Mouse (Mus musculus) stomach, postnatal 0 days (tissue): Measurements from ENCODE around the gene Abca13. TPM values are rescaled to one million over a fixed set of nuclear protein-coding genes. Genes with fewer than 3 reads are reported as not detected.
"Not testable (repeated sequence)": the region's sequence is repeated elsewhere in the genome, so short reads cannot be mapped to it uniquely, and the experiment has no call there.

Experiments
- ATAC-seq: fragments of 200-750 bp; cut with Nextera tagmentation; 2 replicates; pipeline ENCODE4 v1.8.0; 2017; ENCODE audit not compliant: low FRiP score, low TSS enrichment
- DNase-seq: peaks from one replicate; pipeline ENCODE4 v3.0.0-alpha.2; 2016; ENCODE audit warnings: low spot score
- H3K27ac ChIP-seq: fragments of 300-500 bp; sonication (generic); replicated peaks from 2 replicates; pipeline ENCODE4 v1.5.1; 2014; ENCODE audit warnings: mild to moderate bottlenecking, control low read depth
- H3K27me3 ChIP-seq: fragments of 300-500 bp; sonication (generic); 2 replicates; pipeline ENCODE4 v1.6.1; 2014; ENCODE audit warnings: low read length; ENCODE audit not compliant: control insufficient read depth, insufficient read depth
- H3K36me3 ChIP-seq: fragments of 300-500 bp; sonication (generic); 2 replicates; pipeline ENCODE4 v1.6.1; 2014; ENCODE audit warnings: low read length, mixed read lengths; ENCODE audit not compliant: control insufficient read depth, insufficient read depth
- H3K4me1 ChIP-seq: fragments of 300-500 bp; sonication (generic); replicated peaks from 2 replicates; pipeline ENCODE4 v1.6.1; 2014; ENCODE audit warnings: antibody characterized with exemption; ENCODE audit not compliant: control insufficient read depth, insufficient read depth
- H3K4me2 ChIP-seq: fragments of 300-500 bp; sonication (generic); replicated peaks from 2 replicates; pipeline ENCODE4 v1.6.1; 2014; ENCODE audit warnings: low read depth, mild to moderate bottlenecking, control low read depth, moderate library complexity
- H3K4me3 ChIP-seq: fragments of 300-500 bp; sonication (generic); 2 replicates; pipeline ENCODE4 v1.5.1; 2014; ENCODE audit warnings: low read depth, low read length, control low read depth
- H3K9ac ChIP-seq: fragments of 300-500 bp; sonication (generic); 2 replicates; pipeline ENCODE4 v1.6.1; 2014; ENCODE audit warnings: mild to moderate bottlenecking, low read length, control low read depth, mixed read lengths
- H3K9me3 ChIP-seq: fragments of 300-500 bp; sonication (generic); 2 replicates; pipeline ENCODE4 v1.6.1; 2016; ENCODE audit warnings: low read length; ENCODE audit not compliant: control insufficient read depth
- CTCF ChIP-seq: IDR thresholded peaks from 2 replicates; pipeline ENCODE4 v1.5.1; 2016; ENCODE audit warnings: antibody characterized with exemption, low read depth, mild to moderate bottlenecking, moderate library complexity
- EP300 ChIP-seq: optimal IDR thresholded peaks from 2 replicates; pipeline ENCODE3; 2016; ENCODE audit warnings: antibody characterized with exemption
- WGBS: fragments of 180-500 bp; shearing (Covaris S2); extraction: QIAGEN DNeasy Blood & Tissue Kit; methylation state at CpG from one replicate; pipeline ENCODE4 v1.1.7; 2014; 5-methylcytosine and 5-hydroxymethylcytosine counted together
- polyA plus RNA-seq: library from polyadenylated mRNA; unstranded; fragments of >200 nt; fragmentation: Nextera tagmentation; extraction: Ambion mirVana; gene quantifications from 2 replicates; pipeline ENCODE4 v1.2.1, GENCODE M21; 2015

Abca13 gene
- polyA plus RNA-seq, 1 experiment from 2014 or later: 0.01 TPM

GRCm38 (mm10) chr11:9481511-9481910 lies 289.8 kb downstream of the Abca13 start:
- Histone ChIP-seq H3K9ac (no peak overlapping the region), H3K9me3 (no peaks in the 10 kb centered on the region), H3K4me1 (no peaks in the 10 kb centered on the region), H3K27ac (no peak overlapping the region), H3K36me3 (no peaks in the 10 kb centered on the region), H3K4me3 (no peak overlapping the region), H3K4me2 (no peak overlapping the region), H3K27me3 (no peaks in the 10 kb centered on the region)
- 14% methylated on average over 6 of the region's 6 CpGs for WGBS
- TF ChIP-seq CTCF (peak; percentile 71), EP300 (no peak)
- ATAC-seq (no peak), DNase-seq (peak; percentile 18)

- H3K27me3 ChIP-seq: no peaks in the 10 kb centered on the region
- no peak for ATAC-seq
- H3K4me3 ChIP-seq: no peak overlapping the region
- H3K36me3 ChIP-seq: no peaks in the 10 kb centered on the region
- no peaks in the 10 kb centered on the region for H3K4me1 ChIP-seq
- H3K27ac ChIP-seq: no peak overlapping the region
- TF ChIP-seq EP300: no peak
- no peak for TF ChIP-seq CTCF
- DNase-seq: no peak
- H3K4me2 ChIP-seq: no peak overlapping the region
- WGBS: 52% methylated on average over 5 of the region's 5 CpGs
- H3K9me3 ChIP-seq: no peaks in the 10 kb centered on the region
- no peak overlapping the region for H3K9ac ChIP-seq
These were observed 308.8 kb downstream of the Abca13 start for GRCm38 (mm10) chr11:9500326-9501142.

GRCm38 (mm10) chr11:9514966-9515365 lies 323.2 kb downstream of the Abca13 start:
- not testable (repeated sequence) for DNase-seq, H3K4me2 ChIP-seq, H3K4me1 ChIP-seq, H3K27me3 ChIP-seq, H3K9me3 ChIP-seq, H3K9ac ChIP-seq, H3K36me3 ChIP-seq, H3K4me3 ChIP-seq, H3K27ac ChIP-seq, ATAC-seq
- WGBS: 69% methylated on average over 2 of the region's 2 CpGs

- TF ChIP-seq CTCF (no peak), EP300 (no peak)
- H3K9me3 ChIP-seq: no peaks in the 10 kb centered on the region
- H3K4me1 ChIP-seq: no peaks in the 10 kb centered on the region
- no peak overlapping the region for H3K9ac ChIP-seq
- no peak overlapping the region for H3K4me3 ChIP-seq
- ATAC-seq (no peak), DNase-seq (no peak)
- no peak overlapping the region for H3K4me2 ChIP-seq
- H3K36me3 ChIP-seq: no peaks in the 10 kb centered on the region
- no peaks in the 10 kb centered on the region for H3K27me3 ChIP-seq
- WGBS: 74% methylated on average over 3 of the region's 3 CpGs
- no peak overlapping the region for H3K27ac ChIP-seq
These were observed 336.8 kb downstream of the Abca13 start for GRCm38 (mm10) chr11:9528556-9528955.

- Histone ChIP-seq H3K9ac (no peak overlapping the region), H3K4me3 (no peak overlapping the region), H3K4me2 (no peak overlapping the region), H3K27ac (no peak overlapping the region), H3K36me3 (no peaks in the 10 kb centered on the region), H3K9me3 (no peaks in the 10 kb centered on the region), H3K27me3 (no peaks in the 10 kb centered on the region), H3K4me1 (no peaks in the 10 kb centered on the region)
- 81% methylated on average over 8 of the region's 8 CpGs for WGBS
- DNase-seq: no peak
- no peak for ATAC-seq
- TF ChIP-seq CTCF (no peak), EP300 (no peak)
These were observed 340.0 kb downstream of the Abca13 start for GRCm38 (mm10) chr11:9531715-9532114.

- Histone ChIP-seq H3K4me1 (no peaks in the 10 kb centered on the region), H3K27me3 (no peaks in the 10 kb centered on the region), H3K4me2 (no peak overlapping the region), H3K27ac (no peak overlapping the region), H3K4me3 (no peak overlapping the region), H3K9me3 (no peaks in the 10 kb centered on the region), H3K9ac (no peak overlapping the region), H3K36me3 (no peaks in the 10 kb centered on the region)
- DNase-seq (no peak), ATAC-seq (no peak)
- WGBS: 74% methylated on average over 1 of the region's 1 CpGs
- TF ChIP-seq EP300: no peak
- no peak for TF ChIP-seq CTCF
These were observed 341.4 kb downstream of the Abca13 start for GRCm38 (mm10) chr11:9533189-9533588.
